Mouse (Mus musculus) hindbrain, embryonic 12.5 days (tissue): ENCODE data around the gene Slfn9. TPM values are rescaled to one million over a fixed set of nuclear protein-coding genes. Genes with fewer than 3 reads are reported as not detected.
A peak's percentile ranks its signal among the peaks of the same experiment; 100 is the strongest.
"Not testable (repeated sequence)": the region's sequence is repeated elsewhere in the genome, so short reads cannot be mapped to it uniquely, and the experiment has no call there.

Experiments used
- ATAC-seq: fragments of 200-750 bp; cut with Nextera tagmentation; 2 replicates; pipeline ENCODE4 v1.8.0; 2017; ENCODE audit warnings: moderate TSS enrichment; ENCODE audit not compliant: low FRiP score
- H3K27ac ChIP-seq: fragments of 300-500 bp; sonication (generic); 2 replicates; pipeline ENCODE4 v1.5.1; 2016; ENCODE audit warnings: mild to moderate bottlenecking
- H3K27me3 ChIP-seq: fragments of 300-500 bp; sonication (generic); 2 replicates; pipeline ENCODE4 v1.6.1; 2016; ENCODE audit warnings: mild to moderate bottlenecking
- H3K36me3 ChIP-seq: fragments of 300-500 bp; sonication (generic); 2 replicates; pipeline ENCODE4 v1.6.1; 2016; ENCODE audit warnings: mild to moderate bottlenecking
- H3K4me1 ChIP-seq: fragments of 300-500 bp; sonication (generic); 2 replicates; pipeline ENCODE4 v1.6.1; 2016
- H3K4me2 ChIP-seq: fragments of 300-500 bp; sonication (generic); replicated peaks from 2 replicates; pipeline ENCODE4 v1.6.1; 2016; ENCODE audit warnings: mild to moderate bottlenecking
- H3K4me3 ChIP-seq: fragments of 300-500 bp; sonication (generic); 2 replicates; pipeline ENCODE4 v1.5.1; 2016; ENCODE audit warnings: mild to moderate bottlenecking
- H3K9ac ChIP-seq: fragments of 300-500 bp; sonication (generic); 2 replicates; pipeline ENCODE4 v1.6.1; 2016; ENCODE audit warnings: mild to moderate bottlenecking, moderate library complexity
- H3K9me3 ChIP-seq: fragments of 300-500 bp; sonication (generic); replicated peaks from 2 replicates; pipeline ENCODE4 v1.6.1; 2016; ENCODE audit warnings: mild to moderate bottlenecking
- WGBS: fragments of 180-500 bp; shearing (Covaris S2); methylation state at CpG from one replicate; pipeline ENCODE4 v1.1.7; 2016; 5-methylcytosine and 5-hydroxymethylcytosine counted together
- polyA plus RNA-seq: library from polyadenylated mRNA; unstranded; fragments of >200 nt; fragmentation: Nextera tagmentation; extraction: Ambion mirVana; gene quantifications from 2 replicates; pipeline ENCODE4 v1.2.1, GENCODE M21; 2016

Slfn9 gene
- polyA plus RNA-seq, 1 experiment from 2014 or later, result 10.1 TPM

- peak overlapping the region; percentile 25; the same call in 1 of the 2 replicates for H3K4me2 ChIP-seq
- no peak overlapping the region for H3K9ac ChIP-seq
- 0 out of 2 replicates have a peak, but pooled peaks cover 3% of the 10 kb centered on the region for H3K4me1 ChIP-seq
- 11% methylated on average over 28 of the region's 28 CpGs for WGBS
- no peak for ATAC-seq
- H3K27ac ChIP-seq, result no peak overlapping the region
- H3K36me3 ChIP-seq, result no peaks in the 10 kb centered on the region
- peaks cover 49% of the 10 kb centered on the region for H3K27me3 ChIP-seq
- no peaks in the 10 kb centered on the region for H3K9me3 ChIP-seq
- peak overlapping the region; percentile 7; the same call in 1 of the 2 replicates for H3K4me3 ChIP-seq
Measured at GRCm38 (mm10) chr11:82951865-82952611, 39.6 kb downstream of the Slfn9 start.

GRCm38 (mm10) chr11:82950736-82951481 lies 40.7 kb downstream of the Slfn9 start, which contains the start of gene Slfn5:
Slfn5 (plus strand) TSS chr11:82951349.
- ATAC-seq, result no peak
- Histone ChIP-seq H3K27ac (no peak within 1 kb of the TSS), H3K9ac (no peak within 1 kb of the TSS), H3K36me3 (no peaks in the 10 kb centered on the region), H3K27me3 (peaks cover 49% of the 10 kb centered on the region), H3K4me3 (peak within 1 kb of the TSS; percentile 7; the same call in 1 of the 2 replicates), H3K4me1 (0 out of 2 replicates have a peak, but pooled peaks cover 3% of the 10 kb centered on the region), H3K4me2 (peak within 1 kb of the TSS; percentile 25), H3K9me3 (no peaks in the 10 kb centered on the region)
- WGBS, result 16% methylated on average over 10 of the region's 10 CpGs

GRCm38 (mm10) chr11:82949036-82949435 lies 42.6 kb downstream of the Slfn9 start:
- H3K27ac ChIP-seq, result no peak overlapping the region
- H3K4me2 ChIP-seq, result no peak overlapping the region
- no peaks in the 10 kb centered on the region for H3K9me3 ChIP-seq
- H3K36me3 ChIP-seq, result no peaks in the 10 kb centered on the region
- peaks cover 46% of the 10 kb centered on the region for H3K27me3 ChIP-seq
- H3K4me3 ChIP-seq, result no peak overlapping the region
- WGBS, result 84% methylated on average over 9 of the region's 9 CpGs
- no peak overlapping the region for H3K9ac ChIP-seq
- ATAC-seq, result no peak
- 0 out of 2 replicates have a peak, but pooled peaks cover 3% of the 10 kb centered on the region for H3K4me1 ChIP-seq

- H3K27me3 ChIP-seq, result peaks cover 32% of the 10 kb centered on the region
- no peak overlapping the region for H3K4me3 ChIP-seq
- no peak overlapping the region for H3K4me2 ChIP-seq
- no peak overlapping the region for H3K9ac ChIP-seq
- ATAC-seq, result no peak
- 45% methylated on average over 4 of the region's 4 CpGs for WGBS
- H3K27ac ChIP-seq, result no peak overlapping the region
- H3K9me3 ChIP-seq, result no peaks in the 10 kb centered on the region
- H3K36me3 ChIP-seq, result no peaks in the 10 kb centered on the region
- H3K4me1 ChIP-seq, result 0 out of 2 replicates have a peak, but pooled peaks cover 3% of the 10 kb centered on the region
Measured at GRCm38 (mm10) chr11:82947457-82947856, 44.2 kb downstream of the Slfn9 start.

GRCm38 (mm10) chr11:82945636-82946035 lies 46.0 kb downstream of the Slfn9 start:
- no peaks in the 10 kb centered on the region for H3K36me3 ChIP-seq
- 73% methylated on average over 2 of the region's 2 CpGs for WGBS
- H3K27ac ChIP-seq, result no peak overlapping the region
- H3K9me3 ChIP-seq, result no peaks in the 10 kb centered on the region
- no peak overlapping the region for H3K9ac ChIP-seq
- H3K4me1 ChIP-seq, result no peaks in the 10 kb centered on the region
- no peak overlapping the region for H3K4me2 ChIP-seq
- H3K4me3 ChIP-seq, result no peak overlapping the region
- H3K27me3 ChIP-seq, result peaks cover 14% of the 10 kb centered on the region
- ATAC-seq, result no peak

- Histone ChIP-seq H3K9ac (no peak overlapping the region), H3K4me1 (no peaks in the 10 kb centered on the region), H3K4me3 (no peak overlapping the region), H3K36me3 (no peaks in the 10 kb centered on the region), H3K9me3 (no peaks in the 10 kb centered on the region), H3K27ac (no peak overlapping the region), H3K27me3 (peaks cover 8% of the 10 kb centered on the region), H3K4me2 (no peak overlapping the region)
- no peak for ATAC-seq
- 51% methylated on average over 6 of the region's 6 CpGs for WGBS
Measured at GRCm38 (mm10) chr11:82943336-82943735, 48.3 kb downstream of the Slfn9 start.

GRCm38 (mm10) chr11:82933186-82933585 lies 58.4 kb downstream of the Slfn9 start:
- H3K4me3 ChIP-seq, result peak overlapping the region; percentile 50
- ATAC-seq, result no peak
- H3K9me3 ChIP-seq, result no peaks in the 10 kb centered on the region
- peak overlapping the region; percentile 51 for H3K9ac ChIP-seq
- H3K36me3 ChIP-seq, result no peaks in the 10 kb centered on the region
- peaks cover 72% of the 10 kb centered on the region for H3K27me3 ChIP-seq
- H3K4me2 ChIP-seq, result peak overlapping the region; percentile 96
- no peak overlapping the region for H3K27ac ChIP-seq
- peaks cover 10% of the 10 kb centered on the region for H3K4me1 ChIP-seq
- 2% methylated on average over 27 of the region's 29 CpGs for WGBS

GRCm38 (mm10) chr11:82931671-82932450 lies 59.8 kb downstream of the Slfn9 start:
- not testable (repeated sequence) for H3K36me3 ChIP-seq, H3K27ac ChIP-seq, H3K9me3 ChIP-seq, ATAC-seq
- H3K4me1 ChIP-seq, result peaks cover 10% of the 10 kb centered on the region
- WGBS, result 1% methylated on average over 101 of the region's 119 CpGs
- H3K9ac ChIP-seq, result peak overlapping the region; percentile 53
- H3K27me3 ChIP-seq, result peaks cover 73% of the 10 kb centered on the region
- H3K4me2 ChIP-seq, result peak overlapping the region; percentile 96
- H3K4me3 ChIP-seq, result peak overlapping the region; percentile 50

- WGBS, result 1% methylated on average over 51 of the region's 63 CpGs
- H3K9me3 ChIP-seq, ATAC-seq, H3K36me3 ChIP-seq, H3K27ac ChIP-seq: not testable (repeated sequence)
- H3K4me3 ChIP-seq, result peak overlapping the region; percentile 50
- peak overlapping the region; percentile 53 for H3K9ac ChIP-seq
- peaks cover 10% of the 10 kb centered on the region for H3K4me1 ChIP-seq
- peaks cover 73% of the 10 kb centered on the region for H3K27me3 ChIP-seq
- peak overlapping the region; percentile 96 for H3K4me2 ChIP-seq
Measured at GRCm38 (mm10) chr11:82931161-82931560, 60.5 kb downstream of the Slfn9 start.

- peak overlapping the region; percentile 38 for H3K9ac ChIP-seq
- H3K4me1 ChIP-seq, result peaks cover 10% of the 10 kb centered on the region
- H3K4me3 ChIP-seq, result peak overlapping the region; percentile 50
- not testable (repeated sequence) for H3K36me3 ChIP-seq, ATAC-seq, H3K27ac ChIP-seq, H3K9me3 ChIP-seq
- WGBS, result 2% methylated on average over 81 of the region's 85 CpGs
- peak overlapping the region; percentile 96 for H3K4me2 ChIP-seq
- H3K27me3 ChIP-seq, result peaks cover 71% of the 10 kb centered on the region
Measured at GRCm38 (mm10) chr11:82930391-82930955, 61.2 kb downstream of the Slfn9 start.

- Histone ChIP-seq H3K4me2 (no peak overlapping the region), H3K9ac (no peak overlapping the region), H3K4me1 (peaks cover 10% of the 10 kb centered on the region), H3K27me3 (peaks cover 70% of the 10 kb centered on the region), H3K27ac (no peak overlapping the region), H3K9me3 (no peaks in the 10 kb centered on the region), H3K36me3 (no peaks in the 10 kb centered on the region), H3K4me3 (no peak overlapping the region)
- ATAC-seq, result no peak
- WGBS, result 51% methylated on average over 3 of the region's 3 CpGs
Measured at GRCm38 (mm10) chr11:82929633-82929950, 62.0 kb downstream of the Slfn9 start.
